Mouse (Mus musculus) bone marrow macrophage, adult 2 months (primary cell): ENCODE measurements around the gene S100a3. TPM values are rescaled to one million over a fixed set of nuclear protein-coding genes. Genes with fewer than 3 reads are reported as not detected.

ENCODE experiments used
- H3K27ac ChIP-seq: 2 replicates; pipeline ENCODE4 v1.5.1; 2012; ENCODE audit warnings: low read depth, low read length; ENCODE audit not compliant: insufficient read depth
- H3K4me1 ChIP-seq: 2 replicates; pipeline ENCODE4 v1.6.1; 2012; ENCODE audit warnings: low read length; ENCODE audit not compliant: control insufficient read depth, insufficient read depth
- H3K4me3 ChIP-seq: 2 replicates; pipeline ENCODE4 v1.5.1; 2012; ENCODE audit warnings: mild to moderate bottlenecking, low read length, moderate library complexity; ENCODE audit not compliant: insufficient read depth
- CTCF ChIP-seq: IDR thresholded peaks from 2 replicates; pipeline ENCODE4 v1.5.1; 2012; ENCODE audit warnings: low read depth, mild to moderate bottlenecking, low read length, moderate library complexity
- POLR2A ChIP-seq: IDR thresholded peaks from 2 replicates; pipeline ENCODE4 v1.6.1; 2012; ENCODE audit warnings: mild to moderate bottlenecking, low read depth, low read length, borderline replicate concordance
- polyA plus RNA-seq: library from polyadenylated mRNA; stranded (reverse); fragments of >200 nt; gene quantifications from 2 replicates; pipeline ENCODE4 v1.2.4, GENCODE M21; 2012; ENCODE audit not compliant: missing spikeins, insufficient read depth, insufficient read length

The S100a3 gene
- polyA plus RNA-seq, 1 experiment = not detected

DNA sequence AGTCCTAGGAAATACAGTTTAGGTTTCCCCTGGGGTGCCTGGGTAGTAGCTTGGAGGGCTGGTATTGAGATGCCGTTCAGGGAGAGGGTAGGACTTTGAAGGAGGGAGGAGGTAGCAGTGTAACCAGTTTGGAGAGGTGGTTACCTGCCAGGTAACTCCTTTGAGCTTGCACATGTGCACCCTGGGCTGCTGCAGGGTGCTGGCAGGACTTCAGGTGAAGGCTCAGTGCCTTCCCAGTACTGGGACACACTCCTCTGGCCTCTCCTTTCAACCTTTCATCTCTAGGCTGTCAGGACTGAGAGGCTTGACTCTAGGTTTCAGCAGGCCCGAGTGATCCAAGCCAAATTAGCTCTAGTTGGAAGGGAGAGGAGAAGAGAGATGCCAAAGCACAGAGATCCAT, 34.3 kb upstream of the S100a3 start:
- TF ChIP-seq CTCF (no peak), POLR2A (no peak)
- Histone ChIP-seq H3K4me3 (no peak overlapping the region), H3K4me1 (no peaks in the 10 kb centered on the region), H3K27ac (no peak overlapping the region)

DNA sequence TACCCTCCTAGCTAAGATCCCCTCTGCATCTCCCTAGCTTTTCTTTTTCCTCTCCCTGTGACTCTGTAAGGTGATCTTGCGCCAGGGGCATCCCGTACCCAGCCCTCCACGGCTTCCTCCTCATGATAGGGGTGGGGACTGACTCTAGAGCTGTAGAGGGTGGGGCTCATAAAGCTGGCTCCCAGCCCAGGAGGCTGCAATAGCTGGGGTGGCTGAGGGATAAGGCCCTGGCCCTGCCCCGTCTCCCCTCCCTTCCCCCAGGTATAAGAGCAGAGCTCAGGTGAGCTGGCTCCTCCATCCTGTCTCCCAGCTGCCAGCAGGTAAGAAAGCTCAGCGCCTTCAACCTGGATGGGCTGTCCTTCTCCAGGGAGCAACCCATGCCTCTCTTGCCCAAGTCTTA, 33.8 kb upstream of the S100a3 start, which contains the start of gene S100a14:
S100a14 (plus strand) TSS at position 277 of the 400 bp plus-strand sequence.
- no peaks in the 10 kb centered on the region for H3K4me1 ChIP-seq
- no peak within 1 kb of the TSS for H3K4me3 ChIP-seq
- TF ChIP-seq CTCF (no peak), POLR2A (no peak)
- no peak within 1 kb of the TSS for H3K27ac ChIP-seq

DNA sequence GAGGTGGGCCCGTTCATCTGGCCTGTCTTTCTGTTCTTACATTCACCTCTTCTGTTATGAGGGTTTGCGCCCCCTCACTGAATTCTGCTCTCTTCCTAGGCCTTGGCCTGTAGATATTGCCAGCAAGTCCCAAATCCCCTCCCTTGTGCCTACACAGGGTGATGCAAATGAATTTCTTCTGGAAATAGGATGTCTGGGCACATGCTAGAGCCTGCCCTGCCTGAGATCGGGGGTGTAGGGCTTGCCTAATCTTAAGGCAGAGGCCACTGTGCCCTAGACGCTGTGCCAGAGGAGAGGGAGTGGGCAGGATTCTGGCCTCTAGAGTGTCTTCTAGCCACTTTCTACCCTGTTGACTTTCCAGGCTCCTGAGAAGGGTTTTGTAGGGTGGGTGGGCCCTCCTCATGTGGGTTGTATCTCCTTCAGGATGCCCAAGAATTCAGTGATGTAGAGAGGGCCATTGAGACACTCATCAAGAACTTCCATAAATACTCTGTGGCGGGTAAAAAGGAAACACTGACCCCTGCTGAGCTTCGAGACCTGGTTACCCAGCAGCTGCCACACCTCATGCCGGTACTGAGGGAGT, 33.0 kb upstream of the S100a3 start:
- Histone ChIP-seq H3K27ac (no peak overlapping the region), H3K4me1 (no peaks in the 10 kb centered on the region), H3K4me3 (no peak overlapping the region)
- TF ChIP-seq CTCF = no peak
- TF ChIP-seq POLR2A = no peak

DNA sequence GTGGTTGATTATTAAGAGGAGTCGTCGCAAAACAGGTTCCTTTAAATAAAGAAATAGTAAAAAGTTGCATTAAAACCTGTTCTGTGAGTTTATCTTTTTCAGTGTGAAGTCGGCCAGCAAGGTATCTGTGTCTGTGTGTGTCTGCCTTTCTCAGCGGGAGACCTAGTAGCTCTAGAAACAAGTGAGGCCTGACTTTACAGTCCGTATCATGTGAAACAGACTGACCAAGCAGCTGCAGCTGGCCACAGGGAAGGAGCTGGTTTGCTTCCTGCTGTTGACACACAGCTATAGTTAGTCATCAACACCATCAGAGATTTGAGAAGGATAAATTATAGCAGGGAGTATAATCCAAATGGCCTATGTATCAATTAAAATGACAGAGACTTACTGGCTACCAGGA, 28.7 kb upstream of the S100a3 start:
- Histone ChIP-seq H3K4me3 (no peak overlapping the region), H3K27ac (no peak overlapping the region), H3K4me1 (no peaks in the 10 kb centered on the region)
- TF ChIP-seq CTCF (no peak), POLR2A (no peak)

DNA sequence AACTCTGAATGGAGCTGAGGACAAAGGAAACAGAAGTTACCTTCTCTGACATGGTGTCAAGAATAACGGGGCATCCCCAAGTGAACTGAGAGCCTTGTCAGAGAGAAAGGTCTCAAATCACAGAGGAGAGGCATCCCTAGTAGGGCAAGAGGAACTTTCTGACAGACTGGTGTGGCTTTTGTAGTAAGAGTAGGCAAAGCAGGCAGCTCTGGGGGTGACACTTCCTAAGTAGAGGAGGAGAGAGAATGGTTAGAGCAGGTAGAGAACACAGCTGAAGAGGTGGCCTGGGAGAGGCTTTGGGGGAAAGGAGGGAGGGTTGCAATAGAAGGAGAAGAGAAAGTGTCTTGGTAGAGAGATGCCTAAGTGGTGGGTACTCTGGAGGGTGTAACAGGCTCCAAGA, 24.9 kb upstream of the S100a3 start:
- Histone ChIP-seq H3K4me1 (no peaks in the 10 kb centered on the region), H3K4me3 (no peak overlapping the region), H3K27ac (no peak overlapping the region)
- TF ChIP-seq POLR2A = no peak
- TF ChIP-seq CTCF = no peak

DNA sequence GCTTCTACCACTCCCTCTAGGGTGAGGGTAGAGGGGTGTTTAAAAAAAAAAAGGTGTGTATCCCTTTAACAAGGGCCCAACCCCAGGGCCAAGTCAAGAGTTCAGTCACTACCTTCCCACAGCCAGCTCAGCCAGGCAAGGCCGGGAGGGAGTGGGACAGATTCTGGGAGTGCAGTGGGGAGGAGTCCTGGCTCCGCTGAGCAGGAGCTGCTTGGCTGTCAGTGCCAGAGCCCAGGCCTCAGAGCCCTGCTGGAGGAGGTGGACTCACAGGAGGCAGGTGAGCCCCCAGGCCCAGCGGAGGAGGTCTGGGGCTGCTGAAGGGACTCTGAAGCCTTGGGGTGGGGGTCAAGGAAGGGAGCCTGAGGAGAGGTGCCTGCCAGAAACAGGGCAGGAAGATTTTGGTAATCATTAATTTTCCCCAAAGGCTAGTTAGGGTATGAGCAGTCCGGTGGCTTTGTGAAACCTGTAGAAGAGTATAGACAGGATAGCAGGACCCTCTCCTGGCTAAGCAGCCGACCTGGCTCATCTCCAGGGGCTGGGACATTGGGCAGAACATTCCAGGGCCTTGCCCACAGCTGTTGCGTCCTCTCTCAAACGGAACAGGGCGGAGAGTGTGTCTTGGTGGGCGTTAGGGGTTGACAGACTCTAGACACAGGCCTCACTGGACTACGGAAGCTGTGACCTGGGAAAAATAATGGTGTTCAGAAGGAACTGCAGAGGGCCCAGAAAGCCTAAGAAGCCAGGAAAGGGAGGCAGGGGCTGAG, 23.1 kb upstream of the S100a3 start, which contains the start of gene S100a16:
S100a16 (plus strand) TSS at position 114 of the 764 bp plus-strand sequence.
- H3K27ac ChIP-seq = no peak within 1 kb of the TSS
- no peaks in the 10 kb centered on the region for H3K4me1 ChIP-seq
- no peak within 1 kb of the TSS for H3K4me3 ChIP-seq
- no peak for TF ChIP-seq POLR2A

DNA sequence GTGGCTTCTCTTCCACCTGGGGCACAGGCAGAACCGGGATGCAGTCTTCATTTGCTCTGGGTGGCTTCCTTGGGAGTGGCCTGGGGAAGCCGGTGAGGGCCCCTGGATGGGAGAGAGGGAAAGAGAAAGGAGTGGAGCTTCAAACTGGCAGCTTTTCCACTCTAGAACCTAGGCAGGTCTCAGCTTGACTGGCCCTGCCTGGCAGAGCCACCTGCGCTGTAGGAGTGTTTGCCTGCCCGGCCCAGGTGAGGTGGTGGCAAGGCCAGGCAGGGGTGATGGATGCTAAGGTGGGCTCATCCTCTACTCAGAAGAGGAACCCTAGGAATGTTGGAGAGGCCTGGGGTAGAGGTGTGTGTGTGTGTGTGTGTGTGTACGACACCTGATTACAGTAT, 22.5 kb upstream of the S100a3 start:
- Histone ChIP-seq H3K4me3 (no peak overlapping the region), H3K27ac (no peak overlapping the region), H3K4me1 (no peaks in the 10 kb centered on the region)
- TF ChIP-seq CTCF = no peak
- no peak for TF ChIP-seq POLR2A

DNA sequence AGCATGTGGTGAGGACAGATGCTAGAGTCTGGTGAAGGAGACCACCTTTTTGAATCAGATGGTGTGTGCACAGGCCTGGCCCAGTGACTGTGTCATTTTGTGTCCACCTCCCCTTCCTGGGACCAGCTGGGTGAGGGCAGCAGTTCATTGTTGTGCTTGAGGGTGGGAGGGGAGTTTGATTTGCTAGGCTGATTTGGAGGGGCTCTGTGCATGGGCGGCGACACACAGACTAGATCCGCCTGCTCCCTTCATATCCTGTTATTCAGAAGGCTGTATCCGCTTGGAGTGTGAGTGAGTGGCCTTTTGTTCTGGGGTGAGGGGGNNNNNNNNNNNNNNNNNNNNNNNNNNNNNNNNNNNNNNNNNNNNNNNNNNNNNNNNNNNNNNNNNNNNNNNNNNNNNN, 19.5 kb upstream of the S100a3 start:
- no peak for TF ChIP-seq CTCF
- no peak for TF ChIP-seq POLR2A
- H3K4me3 ChIP-seq = no peak overlapping the region
- H3K4me1 ChIP-seq = no peaks in the 10 kb centered on the region
- H3K27ac ChIP-seq = no peak overlapping the region

DNA sequence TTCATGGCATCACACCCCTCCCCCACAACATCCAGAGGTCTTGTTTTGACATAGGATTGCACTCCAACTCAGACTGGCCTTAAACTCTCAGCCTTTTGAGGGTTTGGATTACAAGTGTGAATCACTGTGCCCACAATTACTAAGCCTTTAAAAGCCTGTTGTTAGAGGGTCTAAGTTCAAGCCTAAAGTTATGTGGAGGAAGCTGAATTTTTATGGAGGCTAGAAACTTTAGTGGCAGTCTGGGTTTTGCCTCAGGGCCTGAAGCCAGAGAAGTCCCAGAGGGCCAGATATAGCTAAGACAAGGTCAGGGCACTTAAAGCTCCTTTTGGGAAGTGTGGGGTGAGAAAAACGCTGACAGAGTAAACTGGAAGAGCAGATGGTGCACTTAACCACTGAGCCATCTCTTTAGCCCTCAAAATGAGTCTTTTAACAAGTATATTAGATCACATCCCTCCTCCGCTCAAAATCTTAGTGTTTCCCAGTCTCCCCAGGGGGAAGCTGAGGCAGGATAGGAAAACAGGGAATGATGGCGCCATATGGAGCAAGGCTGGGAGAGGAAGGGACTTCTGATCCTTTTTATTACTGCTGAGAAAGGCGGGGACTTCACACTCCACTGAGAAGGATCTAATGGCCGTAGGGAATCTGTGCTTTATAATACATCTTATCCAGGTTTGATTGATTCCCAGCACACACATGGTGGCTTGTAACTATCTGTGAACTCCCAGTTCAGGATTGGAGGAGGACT, 10.5 kb upstream of the S100a3 start:
- peaks cover 9% of the 10 kb centered on the region for H3K4me1 ChIP-seq
- no peak overlapping the region for H3K27ac ChIP-seq
- TF ChIP-seq CTCF = no peak
- no peak for TF ChIP-seq POLR2A
- H3K4me3 ChIP-seq = no peak overlapping the region

DNA sequence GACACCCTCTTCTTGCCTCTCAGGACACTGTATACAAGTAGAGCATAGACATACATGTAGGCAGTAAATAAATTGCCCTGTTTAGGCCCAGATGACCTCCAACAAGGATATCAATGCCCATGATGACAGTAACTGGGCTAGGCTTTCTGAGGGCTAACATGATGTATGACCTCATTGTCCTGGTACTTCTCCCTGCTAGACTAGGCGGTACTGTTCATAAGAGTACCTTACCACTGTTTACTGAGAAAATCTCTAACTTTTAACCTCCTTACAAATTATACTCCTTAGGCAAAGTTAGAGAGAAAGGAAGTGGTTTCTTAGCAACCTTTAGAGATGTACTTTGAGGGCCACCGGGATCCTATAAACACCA, 10.0 kb upstream of the S100a3 start:
- TF ChIP-seq POLR2A (no peak), CTCF (no peak)
- H3K4me3 ChIP-seq = no peak overlapping the region
- H3K27ac ChIP-seq = no peak overlapping the region
- peaks cover 9% of the 10 kb centered on the region for H3K4me1 ChIP-seq
